Mouse (Mus musculus) brain, embryonic 14.5 days (tissue): Measurements from ENCODE around the gene Chst3.

Source experiments
- CTCF ChIP-seq: fragments of 200-500 bp; IDR thresholded peaks from 2 replicates; pipeline ENCODE4 v1.5.1; 2012; ENCODE audit warnings: inconsistent platforms, mild to moderate bottlenecking, moderate library complexity, borderline replicate concordance; ENCODE audit not compliant: insufficient read depth, insufficient read length; ENCODE audit errors: extremely low read depth
- POLR2A ChIP-seq: fragments of 200-500 bp; IDR thresholded peaks from 2 replicates; pipeline ENCODE4 v1.6.1; 2012; ENCODE audit warnings: mild to moderate bottlenecking, inconsistent platforms, borderline replicate concordance; ENCODE audit not compliant: poor library complexity, insufficient read depth, insufficient read length, severe bottlenecking; ENCODE audit errors: extremely low read depth

- TF ChIP-seq POLR2A (no peak), CTCF (no peak)
Measured at GRCm38 (mm10) chr10:60261530-60261929, 42.5 kb upstream of the Chst3 start.
